Mouse (Mus musculus) intestine, postnatal 0 days (tissue): ENCODE data around the gene Zfp799. TPM values are rescaled to one million over a fixed set of nuclear protein-coding genes. Genes with fewer than 3 reads are reported as not detected.

Source experiments
- ATAC-seq: fragments of 200-750 bp; cut with Nextera tagmentation; 2 replicates; pipeline ENCODE4 v1.8.0; 2017; ENCODE audit warnings: mild to moderate bottlenecking, moderate TSS enrichment, moderate library complexity
- H3K27ac ChIP-seq: fragments of 300-500 bp; sonication (generic); 2 replicates; pipeline ENCODE4 v1.5.1; 2014; ENCODE audit warnings: mild to moderate bottlenecking, low read depth, low read length, moderate library complexity
- H3K27me3 ChIP-seq: fragments of 300-500 bp; sonication (generic); replicated peaks from 2 replicates; pipeline ENCODE4 v1.6.1; 2014; ENCODE audit warnings: low read length, mixed read lengths; ENCODE audit not compliant: control insufficient read depth, insufficient read depth
- H3K36me3 ChIP-seq: fragments of 300-500 bp; sonication (generic); 2 replicates; pipeline ENCODE4 v1.6.1; 2014; ENCODE audit warnings: mild to moderate bottlenecking, moderate library complexity; ENCODE audit not compliant: control insufficient read depth, insufficient read depth
- H3K4me1 ChIP-seq: fragments of 300-500 bp; sonication (generic); replicated peaks from 2 replicates; pipeline ENCODE4 v1.6.1; 2014; ENCODE audit warnings: antibody characterized with exemption, low read length, mixed read lengths; ENCODE audit not compliant: control insufficient read depth, insufficient read depth
- H3K4me2 ChIP-seq: fragments of 300-500 bp; sonication (generic); replicated peaks from 2 replicates; pipeline ENCODE4 v1.6.1; 2014; ENCODE audit warnings: low read depth, mild to moderate bottlenecking, moderate library complexity
- H3K4me3 ChIP-seq: fragments of 300-500 bp; sonication (generic); 2 replicates; pipeline ENCODE4 v1.5.1; 2014; ENCODE audit warnings: low read depth, low read length
- H3K9ac ChIP-seq: fragments of 300-500 bp; sonication (generic); 2 replicates; pipeline ENCODE4 v1.6.1; 2014; ENCODE audit warnings: mild to moderate bottlenecking, low read depth, low read length
- H3K9me3 ChIP-seq: fragments of 300-500 bp; sonication (generic); 2 replicates; pipeline ENCODE4 v1.6.1; 2016; ENCODE audit warnings: mixed run types; ENCODE audit not compliant: control insufficient read depth
- CTCF ChIP-seq: sonication (generic); IDR thresholded peaks from 2 replicates; pipeline ENCODE4 v1.5.1; 2016; ENCODE audit warnings: low read depth, mild to moderate bottlenecking, control low read depth, antibody characterized with exemption, moderate library complexity
- WGBS: fragments of 180-500 bp; shearing (Covaris S2); extraction: QIAGEN DNeasy Blood & Tissue Kit; methylation state at CpG from one replicate; pipeline ENCODE4 v1.1.7; 2014; 5-methylcytosine and 5-hydroxymethylcytosine counted together
- polyA plus RNA-seq: library from polyadenylated mRNA; unstranded; fragments of >200 nt; fragmentation: Nextera tagmentation; extraction: Ambion mirVana; gene quantifications from 2 replicates; pipeline ENCODE4 v1.2.1, GENCODE M21; 2015

Zfp799 gene
- polyA plus RNA-seq: 4.3 and 4.5 TPM in 2 replicates

GRCm38 (mm10) chr17:32829540-32830417 lies at the start of gene Zfp799:
Zfp799 (minus strand) TSS chr17:32830261.
- WGBS: 1% methylated on average over 35 of the region's 35 CpGs
- TF ChIP-seq CTCF: no peak
- Histone ChIP-seq H3K4me3 (peak within 1 kb of the TSS; percentile 76), H3K4me2 (peak within 1 kb of the TSS; percentile 66), H3K36me3 (peaks cover 6% of the 10 kb centered on the region; the same call in 1 of the 2 replicates), H3K27me3 (no peaks in the 10 kb centered on the region), H3K27ac (peak within 1 kb of the TSS; percentile 76), H3K9me3 (no peaks in the 10 kb centered on the region), H3K4me1 (no peaks in the 10 kb centered on the region), H3K9ac (peak within 1 kb of the TSS; percentile 93)
- ATAC-seq: peak; percentile 98

DNA sequence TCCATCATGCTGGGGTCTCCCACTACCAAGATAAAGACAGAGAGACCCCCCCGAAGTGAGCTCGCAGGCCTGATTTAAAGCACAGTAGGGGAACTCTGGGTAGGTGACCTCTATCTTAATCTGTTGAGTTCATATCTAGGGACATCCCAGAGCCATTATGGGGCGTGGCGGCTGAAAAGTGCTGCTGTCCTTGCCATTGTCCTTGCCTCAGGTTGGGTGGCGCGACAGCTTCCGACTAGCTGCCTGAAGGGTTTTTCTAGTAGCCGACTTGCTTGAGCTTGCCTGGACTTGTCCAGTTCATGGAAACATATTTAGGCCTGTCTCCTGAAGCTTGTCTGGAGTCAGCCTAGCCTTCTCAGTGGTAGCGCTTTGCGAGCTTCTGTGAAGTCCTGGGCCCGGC lies 48.7 kb upstream of the Zfp799 start:
- no peak for TF ChIP-seq CTCF
- H3K4me1 ChIP-seq: no peaks in the 10 kb centered on the region
- H3K9ac ChIP-seq: no peak overlapping the region
- H3K36me3 ChIP-seq: peaks cover 23% of the 10 kb centered on the region
- H3K27ac ChIP-seq: no peak overlapping the region; the same call in 1 of the 2 replicates
- H3K4me2 ChIP-seq: peak overlapping the region; percentile 60
- peak overlapping the region; percentile 9; the same call in 1 of the 2 replicates for H3K4me3 ChIP-seq
- no peak; the same call in 1 of the 2 replicates for ATAC-seq
- H3K27me3 ChIP-seq: no peaks in the 10 kb centered on the region
- WGBS: 72% methylated on average over 11 of the region's 11 CpGs
- H3K9me3 ChIP-seq: no peaks in the 10 kb centered on the region

DNA sequence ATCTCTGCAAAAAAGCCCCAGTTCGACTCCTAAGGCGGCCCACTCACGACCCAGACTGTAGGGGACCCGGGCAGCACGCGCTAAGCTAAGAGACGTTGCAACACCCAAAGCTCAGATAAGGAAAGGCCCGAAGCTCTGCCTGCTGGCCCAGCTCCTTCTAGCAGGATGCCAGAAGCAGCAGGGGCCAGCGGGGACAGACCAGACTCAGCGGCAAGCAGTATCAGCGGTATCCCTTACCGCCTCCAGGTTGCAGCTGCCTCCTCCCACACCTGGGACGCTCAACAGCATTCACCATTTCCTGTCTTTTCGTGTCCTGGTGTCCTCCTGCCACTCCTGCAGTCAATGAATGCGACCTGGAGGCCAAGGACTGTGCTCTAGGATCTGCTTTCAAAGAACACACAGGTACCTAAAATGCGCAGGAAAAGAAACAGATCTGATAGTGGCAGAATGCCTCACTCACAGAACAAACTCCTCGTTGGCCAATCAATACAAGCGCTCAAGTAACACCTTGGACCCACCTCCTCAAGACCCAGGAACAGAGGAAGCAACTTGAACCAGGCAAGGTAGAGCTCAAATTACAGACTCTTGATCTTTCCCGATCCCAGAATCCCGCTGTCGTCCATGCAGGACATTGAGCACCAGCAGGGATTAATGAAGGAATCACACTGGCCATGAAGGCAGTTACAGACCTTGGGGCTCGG lies 47.6 kb upstream of the Zfp799 start:
- Histone ChIP-seq H3K9me3 (no peaks in the 10 kb centered on the region), H3K27me3 (no peaks in the 10 kb centered on the region), H3K9ac (no peak overlapping the region), H3K27ac (no peak overlapping the region; the same call in 1 of the 2 replicates), H3K36me3 (peaks cover 11% of the 10 kb centered on the region), H3K4me2 (peak overlapping the region; percentile 60), H3K4me3 (peak overlapping the region; percentile 29), H3K4me1 (no peaks in the 10 kb centered on the region)
- WGBS: 3% methylated on average over 22 of the region's 22 CpGs
- no peak for TF ChIP-seq CTCF
- peak; percentile 75 for ATAC-seq

DNA sequence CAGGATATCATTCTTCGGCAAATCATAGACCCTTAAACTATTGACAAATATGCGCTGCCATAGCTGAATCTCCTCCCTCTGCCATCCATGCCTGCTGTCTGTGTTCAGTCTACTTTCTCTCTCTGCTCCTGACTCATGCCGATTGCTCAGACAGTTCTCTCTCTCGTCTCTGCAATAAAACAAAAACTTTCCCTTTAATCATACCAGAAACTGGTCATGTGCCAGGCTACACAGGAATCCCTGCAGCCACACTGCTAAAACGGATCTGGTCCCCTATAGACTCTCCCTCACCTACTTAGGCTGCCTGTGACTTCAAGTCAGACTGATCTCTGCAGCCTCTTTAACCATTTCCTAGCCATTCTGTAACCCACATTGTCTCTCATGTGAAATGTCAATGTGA lies 42.6 kb upstream of the Zfp799 start:
- ATAC-seq: no peak
- Histone ChIP-seq H3K9me3 (no peaks in the 10 kb centered on the region), H3K4me2 (no peak overlapping the region), H3K4me3 (no peak overlapping the region), H3K4me1 (no peaks in the 10 kb centered on the region), H3K9ac (no peak overlapping the region), H3K27me3 (no peaks in the 10 kb centered on the region), H3K36me3 (no peaks in the 10 kb centered on the region), H3K27ac (no peak overlapping the region)
- no peak for TF ChIP-seq CTCF
- WGBS: 44% methylated on average over 5 of the region's 5 CpGs

DNA sequence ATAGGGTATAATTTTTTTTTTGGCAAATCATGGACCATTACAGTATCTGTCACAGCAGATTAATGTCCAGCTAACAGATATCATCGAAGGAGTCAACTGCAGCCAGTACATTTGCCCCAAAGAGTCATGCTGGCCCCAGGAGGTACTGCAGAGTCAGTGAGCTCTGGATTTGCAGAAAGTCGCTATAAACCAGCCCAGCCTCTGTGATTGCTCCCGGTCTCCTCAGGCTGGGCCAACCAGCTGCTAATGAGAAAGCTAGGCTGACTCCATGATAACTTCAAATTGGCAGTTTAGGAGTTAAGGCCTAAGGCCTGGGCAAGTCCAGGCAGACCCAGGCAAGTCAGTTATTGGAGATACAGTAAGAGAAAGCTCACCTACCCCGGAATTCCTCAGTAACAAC lies 42.0 kb upstream of the Zfp799 start:
- Histone ChIP-seq H3K4me1 (no peaks in the 10 kb centered on the region), H3K9ac (no peak overlapping the region), H3K27me3 (no peaks in the 10 kb centered on the region), H3K36me3 (no peaks in the 10 kb centered on the region), H3K27ac (no peak overlapping the region), H3K9me3 (no peaks in the 10 kb centered on the region), H3K4me3 (no peak overlapping the region), H3K4me2 (no peak overlapping the region)
- no peak for ATAC-seq
- no peak for TF ChIP-seq CTCF
- 80% methylated on average over 4 of the region's 4 CpGs for WGBS

- no peaks in the 10 kb centered on the region for H3K9me3 ChIP-seq
- H3K9ac ChIP-seq: no peak overlapping the region
- no peak overlapping the region for H3K4me2 ChIP-seq
- H3K4me3 ChIP-seq: no peak overlapping the region
- no peaks in the 10 kb centered on the region for H3K36me3 ChIP-seq
- WGBS: 100% methylated on average over 1 of the region's 1 CpGs
- TF ChIP-seq CTCF: no peak
- no peaks in the 10 kb centered on the region for H3K4me1 ChIP-seq
- H3K27me3 ChIP-seq: no peaks in the 10 kb centered on the region
- no peak for ATAC-seq
- H3K27ac ChIP-seq: no peak overlapping the region
These were observed 41.4 kb upstream of the Zfp799 start for GRCm38 (mm10) chr17:32871483-32871882.
